Mouse (Mus musculus): ENCODE data around the gene Cdc123. TPM values are rescaled to one million over a fixed set of nuclear protein-coding genes. Genes with fewer than 3 reads are reported as not detected.
A peak's percentile ranks its signal among the peaks of the same experiment; 100 is the strongest.

The Cdc123 gene
- total and polyA plus RNA-seq, 3 experiments = 97.6 to 153 (median 136) TPM

DNA sequence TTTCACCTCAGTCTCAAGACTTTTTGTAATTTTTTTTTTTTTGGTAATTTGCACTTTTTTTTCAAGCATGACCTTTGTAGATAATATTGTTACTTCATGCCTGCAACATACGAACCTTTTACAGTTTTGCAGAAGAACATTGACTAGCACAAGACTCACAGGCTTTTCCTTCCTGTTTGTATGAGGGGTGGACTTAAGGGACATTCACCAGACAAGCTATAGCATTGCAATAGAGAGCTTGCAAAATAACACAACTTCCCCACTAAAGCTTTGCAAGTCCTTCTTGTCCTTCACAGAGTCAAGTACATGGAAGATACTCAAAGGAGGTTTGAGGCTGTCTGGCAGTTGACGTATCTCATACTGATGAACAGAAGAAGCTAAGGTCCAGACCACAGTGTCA is 72.5 kb downstream of the Cdc123 start:
- Histone ChIP-seq H3K4me1 (ENCODE audit: insufficient read depth, low read depth, low read length) (peaks cover 28% of the 10 kb centered on the region), H3K9me3 (replicated peaks) (0 out of 2 replicates have a peak, but pooled peaks cover 2% of the 10 kb centered on the region), H3K36me3 (replicated peaks) (no peaks in the 10 kb centered on the region), H3K27me3 (ENCODE audit: insufficient read depth, low read length) (no peaks in the 10 kb centered on the region), H3K4me3 (ENCODE audit: low read depth, low read length) (no peak overlapping the region)
- TF ChIP-seq GATA1 (IDR thresholded peaks at IDR 0.05; ENCODE audit: borderline replicate concordance, low read length) = no peak
- no peak for ATAC-seq (ENCODE audit: extremely low read depth, insufficient number of reproducible peaks, low FRiP score, poor library complexity, severe bottlenecking)
- no peak for DNase-seq (ENCODE audit: low spot score)

DNA sequence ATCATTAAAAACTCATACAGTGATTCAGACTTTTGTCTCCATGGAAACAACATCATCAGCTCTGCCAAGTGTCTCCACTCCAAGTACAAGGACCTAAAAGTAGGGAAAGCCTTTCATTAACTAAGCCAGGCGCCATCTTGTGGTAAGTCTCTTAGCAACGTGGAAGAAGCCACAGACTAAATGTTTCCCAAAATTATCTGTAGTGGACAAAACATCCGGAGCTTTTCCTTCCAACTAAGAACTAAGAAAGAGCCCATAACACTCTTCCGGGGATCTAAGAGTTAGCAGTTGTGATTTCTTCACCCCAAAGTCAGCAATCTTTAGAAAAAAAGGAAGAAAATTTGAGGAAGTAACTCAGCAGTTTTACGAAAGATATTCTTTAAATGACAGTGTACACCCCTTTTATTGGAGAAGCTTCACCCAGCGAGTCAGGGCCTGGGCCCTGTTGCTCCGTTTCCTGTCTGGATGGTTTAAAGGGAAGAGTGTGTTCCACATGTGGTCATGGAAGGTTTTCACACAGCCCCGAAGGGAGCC is 74.2 kb downstream of the Cdc123 start:
- H3K4me1 ChIP-seq (ENCODE audit: insufficient read depth, low read depth, low read length) = peaks cover 28% of the 10 kb centered on the region
- peak; percentile 37 for ATAC-seq (ENCODE audit: extremely low read depth, insufficient number of reproducible peaks, low FRiP score, poor library complexity, severe bottlenecking)
- no peak for DNase-seq (ENCODE audit: low spot score)
- TF ChIP-seq GATA2 (IDR thresholded peaks at IDR 0.05; ENCODE audit: borderline replicate concordance, low read depth, low read length) = no peak
- no peak for TF ChIP-seq GATA1 (IDR thresholded peaks at IDR 0.05; ENCODE audit: borderline replicate concordance, low read length)
- TF ChIP-seq TAL1 (conservative IDR thresholded peaks at IDR 0.05; ENCODE audit: low read depth, low read length) = no peak
- no peak for TF ChIP-seq POLR2AphosphoS5 (IDR thresholded peaks at IDR 0.05; ENCODE audit: insufficient replicate concordance, low read depth, low read length)
- TF ChIP-seq CTCF (IDR thresholded peaks at IDR 0.05; ENCODE audit: low read depth, low read length) = no peak
- H3K36me3 ChIP-seq (replicated peaks) = no peaks in the 10 kb centered on the region
- no peak overlapping the region for H3K4me3 ChIP-seq (ENCODE audit: low read depth, low read length)
- 0 out of 2 replicates have a peak, but pooled peaks cover 2% of the 10 kb centered on the region for H3K9me3 ChIP-seq (replicated peaks)
- H3K27me3 ChIP-seq (ENCODE audit: insufficient read depth, low read length) = 0 out of 2 replicates have a peak, but pooled peaks cover 1% of the 10 kb centered on the region

DNA sequence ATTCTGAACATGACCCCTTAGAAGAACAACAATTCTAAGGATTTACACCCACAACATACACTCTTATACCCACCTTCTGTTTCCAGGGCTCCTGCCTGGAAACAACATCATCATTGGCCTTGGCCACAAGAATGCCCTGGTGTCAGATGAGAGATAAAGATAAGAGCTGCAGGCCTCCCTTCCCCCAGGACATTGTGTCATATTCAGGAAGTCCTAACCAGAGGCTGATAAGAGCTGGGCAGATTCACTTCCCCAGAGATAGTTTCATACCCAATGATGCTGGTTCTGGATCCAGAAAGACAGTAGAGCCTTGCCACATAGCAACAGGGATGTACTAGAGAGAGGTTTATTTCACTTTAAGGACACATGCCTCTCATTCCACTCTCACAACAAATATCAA is 75.3 kb downstream of the Cdc123 start:
- Histone ChIP-seq H3K9me3 (replicated peaks) (no peaks in the 10 kb centered on the region), H3K27me3 (ENCODE audit: insufficient read depth, low read length) (0 out of 2 replicates have a peak, but pooled peaks cover 2% of the 10 kb centered on the region), H3K4me1 (ENCODE audit: insufficient read depth, low read depth, low read length) (peaks cover 28% of the 10 kb centered on the region), H3K36me3 (replicated peaks) (no peaks in the 10 kb centered on the region), H3K4me3 (ENCODE audit: low read depth, low read length) (no peak overlapping the region)
- DNase-seq (ENCODE audit: low spot score) = peak; percentile 4
- TF ChIP-seq GATA2 (IDR thresholded peaks at IDR 0.05; ENCODE audit: borderline replicate concordance, low read depth, low read length) (no peak), GATA1 (IDR thresholded peaks at IDR 0.05; ENCODE audit: borderline replicate concordance, low read length) (no peak), CTCF (IDR thresholded peaks at IDR 0.05; ENCODE audit: low read depth, low read length) (no peak)
- ATAC-seq (ENCODE audit: extremely low read depth, insufficient number of reproducible peaks, low FRiP score, poor library complexity, severe bottlenecking) = peak; percentile 82

DNA sequence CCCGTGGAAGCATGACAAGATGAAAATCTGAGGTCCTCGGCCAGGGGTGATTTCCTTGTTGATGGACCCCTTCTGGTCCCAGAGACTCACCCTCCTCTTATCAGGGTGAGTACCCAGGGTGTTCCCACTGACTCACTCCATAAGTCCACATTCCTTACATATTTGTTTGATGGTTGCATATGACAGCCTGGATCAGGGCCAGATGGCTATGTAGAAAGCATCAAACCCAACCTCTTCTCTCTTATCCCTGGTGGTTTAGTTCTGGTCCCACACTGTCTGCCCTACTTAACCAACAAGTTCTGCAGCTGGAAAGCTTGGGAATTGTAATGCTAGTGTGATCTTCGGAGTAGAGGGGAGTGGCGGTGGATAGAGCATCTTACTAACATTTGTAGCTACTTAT is 76.0 kb downstream of the Cdc123 start:
- H3K27me3 ChIP-seq (ENCODE audit: insufficient read depth, low read length) = 0 out of 2 replicates have a peak, but pooled peaks cover 2% of the 10 kb centered on the region
- TF ChIP-seq POLR2AphosphoS5 (IDR thresholded peaks at IDR 0.05; ENCODE audit: insufficient replicate concordance, low read depth, low read length) (no peak), CTCF (IDR thresholded peaks at IDR 0.05; ENCODE audit: low read depth, low read length) (no peak), GATA2 (IDR thresholded peaks at IDR 0.05; ENCODE audit: borderline replicate concordance, low read depth, low read length) (no peak)
- H3K4me1 ChIP-seq (ENCODE audit: insufficient read depth, low read depth, low read length) = peaks cover 28% of the 10 kb centered on the region
- no peak for DNase-seq (ENCODE audit: low spot score)
- H3K4me3 ChIP-seq (ENCODE audit: low read depth, low read length) = no peak overlapping the region
- no peak for ATAC-seq (ENCODE audit: extremely low read depth, insufficient number of reproducible peaks, low FRiP score, poor library complexity, severe bottlenecking)
- H3K36me3 ChIP-seq (replicated peaks) = no peaks in the 10 kb centered on the region
- H3K9me3 ChIP-seq (replicated peaks) = no peaks in the 10 kb centered on the region

DNA sequence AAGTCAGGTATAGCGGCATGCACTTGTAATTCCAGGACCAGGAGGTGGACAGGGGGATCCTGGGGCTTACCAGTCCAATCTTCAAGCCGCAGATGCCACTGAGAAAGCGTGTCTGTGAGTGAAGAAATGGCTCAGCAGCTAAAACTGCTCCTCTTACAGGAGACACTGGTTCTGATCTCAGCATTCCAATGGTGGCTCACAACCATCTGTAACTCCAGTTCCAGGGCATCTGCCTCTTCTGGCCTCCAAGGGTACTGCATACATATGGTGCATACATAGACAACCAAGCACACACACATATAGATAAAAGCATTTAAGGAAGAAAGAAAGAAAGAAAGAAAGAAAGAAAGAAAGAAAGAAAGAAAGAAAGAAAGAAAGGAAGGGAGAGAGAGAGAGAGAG is 82.9 kb downstream of the Cdc123 start:
- TF ChIP-seq POLR2AphosphoS5 (IDR thresholded peaks at IDR 0.05; ENCODE audit: insufficient replicate concordance, low read depth, low read length) (no peak), GATA2 (IDR thresholded peaks at IDR 0.05; ENCODE audit: borderline replicate concordance, low read depth, low read length) (no peak), GATA1 (IDR thresholded peaks at IDR 0.05; ENCODE audit: borderline replicate concordance, low read length) (no peak), TAL1 (conservative IDR thresholded peaks at IDR 0.05; ENCODE audit: low read depth, low read length) (no peak), CTCF (IDR thresholded peaks at IDR 0.05; ENCODE audit: low read depth, low read length) (no peak)
- no peak for ATAC-seq (ENCODE audit: extremely low read depth, insufficient number of reproducible peaks, low FRiP score, poor library complexity, severe bottlenecking)
- H3K4me1 ChIP-seq (ENCODE audit: insufficient read depth, low read depth, low read length) = no peaks in the 10 kb centered on the region
- H3K9me3 ChIP-seq (replicated peaks) = no peaks in the 10 kb centered on the region
- no peak for DNase-seq (ENCODE audit: low spot score)
- no peak overlapping the region for H3K4me3 ChIP-seq (ENCODE audit: low read depth, low read length)
- no peaks in the 10 kb centered on the region for H3K36me3 ChIP-seq (replicated peaks)
- 0 out of 2 replicates have a peak, but pooled peaks cover 2% of the 10 kb centered on the region for H3K27me3 ChIP-seq (ENCODE audit: insufficient read depth, low read length)

DNA sequence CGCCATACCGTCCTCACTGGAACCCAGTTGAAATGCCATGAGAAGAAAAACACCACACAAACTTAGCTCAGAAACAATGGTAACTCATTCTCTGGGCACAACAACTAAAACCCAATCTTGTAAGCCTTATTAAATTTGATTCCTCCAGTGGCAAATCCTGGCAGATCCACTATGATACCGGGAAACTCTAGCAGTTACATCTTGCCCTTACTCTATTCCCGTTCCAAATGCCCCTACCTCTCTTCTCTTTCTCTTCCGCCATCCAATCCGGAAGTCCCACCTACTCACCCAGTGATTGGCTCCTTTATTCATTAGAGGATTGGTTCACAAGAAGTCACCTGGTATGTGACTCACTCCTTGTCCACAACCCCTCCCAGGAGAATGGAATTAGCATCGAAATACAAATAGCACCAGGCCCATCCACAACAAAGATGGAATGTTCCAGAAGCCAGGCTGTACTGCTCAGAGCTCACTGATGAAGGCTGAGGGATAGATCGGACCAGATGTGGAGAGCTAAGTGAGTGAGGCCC is 84.4 kb downstream of the Cdc123 start:
- DNase-seq (ENCODE audit: low spot score) (no peak), ATAC-seq (ENCODE audit: extremely low read depth, insufficient number of reproducible peaks, low FRiP score, poor library complexity, severe bottlenecking) (no peak)
- no peaks in the 10 kb centered on the region for H3K36me3 ChIP-seq (replicated peaks)
- no peaks in the 10 kb centered on the region for H3K27me3 ChIP-seq (ENCODE audit: insufficient read depth, low read length)
- no peak overlapping the region for H3K4me3 ChIP-seq (ENCODE audit: low read depth, low read length)
- TF ChIP-seq GATA1 (IDR thresholded peaks at IDR 0.05; ENCODE audit: borderline replicate concordance, low read length) (no peak), POLR2AphosphoS5 (IDR thresholded peaks at IDR 0.05; ENCODE audit: insufficient replicate concordance, low read depth, low read length) (no peak), GATA2 (IDR thresholded peaks at IDR 0.05; ENCODE audit: borderline replicate concordance, low read depth, low read length) (no peak), CTCF (IDR thresholded peaks at IDR 0.05; ENCODE audit: low read depth, low read length) (no peak)
- no peaks in the 10 kb centered on the region for H3K9me3 ChIP-seq (replicated peaks)
- H3K4me1 ChIP-seq (ENCODE audit: insufficient read depth, low read depth, low read length) = no peaks in the 10 kb centered on the region

DNA sequence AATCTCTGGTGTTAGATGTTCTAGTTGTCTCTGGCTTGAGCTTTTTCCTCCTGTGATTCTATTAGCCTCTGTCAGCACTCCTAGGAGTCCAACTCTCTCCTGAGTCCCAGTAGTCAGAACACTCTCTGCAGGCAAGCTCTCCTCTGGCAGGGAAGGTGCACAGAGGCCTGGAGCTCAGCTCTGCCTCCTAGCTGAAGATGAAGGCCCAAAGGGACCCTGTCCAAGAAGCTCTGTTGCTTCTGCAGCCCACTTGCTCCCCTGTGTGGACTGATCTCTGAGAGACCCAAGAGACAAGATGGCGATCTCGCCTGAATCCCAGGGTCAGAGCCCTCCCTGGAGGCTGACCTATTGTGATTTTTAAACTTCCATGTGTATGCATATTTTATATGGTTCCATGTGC is 86.4 kb downstream of the Cdc123 start:
- ATAC-seq (ENCODE audit: extremely low read depth, insufficient number of reproducible peaks, low FRiP score, poor library complexity, severe bottlenecking) (no peak), DNase-seq (ENCODE audit: low spot score) (no peak)
- H3K4me3 ChIP-seq (ENCODE audit: low read depth, low read length) = no peak overlapping the region
- H3K36me3 ChIP-seq (replicated peaks) = no peaks in the 10 kb centered on the region
- no peaks in the 10 kb centered on the region for H3K27me3 ChIP-seq (ENCODE audit: insufficient read depth, low read length)
- H3K4me1 ChIP-seq (ENCODE audit: insufficient read depth, low read depth, low read length) = no peaks in the 10 kb centered on the region
- H3K9me3 ChIP-seq (replicated peaks) = no peaks in the 10 kb centered on the region
- TF ChIP-seq GATA1 (IDR thresholded peaks at IDR 0.05; ENCODE audit: borderline replicate concordance, low read length) (no peak), TAL1 (conservative IDR thresholded peaks at IDR 0.05; ENCODE audit: low read depth, low read length) (no peak), CTCF (IDR thresholded peaks at IDR 0.05; ENCODE audit: low read depth, low read length) (no peak), GATA2 (IDR thresholded peaks at IDR 0.05; ENCODE audit: borderline replicate concordance, low read depth, low read length) (no peak), POLR2AphosphoS5 (IDR thresholded peaks at IDR 0.05; ENCODE audit: insufficient replicate concordance, low read depth, low read length) (no peak)
